Mouse (Mus musculus): ENCODE results near the gene Tuba8. TPM values are rescaled to one million over a fixed set of nuclear protein-coding genes. Genes with fewer than 3 reads are reported as not detected.

Tuba8 gene
- polyA plus RNA-seq, 1 experiment from 2014 or later = not detected

- Histone ChIP-seq H3K4me2 (ENCODE audit: low read length) (no peak overlapping the region), H3K27me3 (ENCODE audit: control insufficient read depth, insufficient read depth, low read length) (no peaks in the 10 kb centered on the region), H3K9me3 (ENCODE audit: control insufficient read depth, low read length) (no peaks in the 10 kb centered on the region), H3K9ac (ENCODE audit: low read length) (no peak overlapping the region), H3K27ac (replicated peaks in 1 of 2; ENCODE audit: control insufficient read depth in 1 of 2, insufficient read depth in 1 of 2, low read depth in 2 of 2, low read length in 2 of 2) (no peak overlapping the region), H3K4me3 (ENCODE audit: control insufficient read depth in 1 of 2, insufficient read depth in 1 of 2, low read depth in 1 of 2, low read length in 2 of 2) (no peak overlapping the region), H3K4me1 (ENCODE audit: control insufficient read depth in 2 of 2, insufficient read depth in 2 of 2, low read length in 2 of 2) (0 out of 4 replicates have a peak, but pooled peaks cover 0 to 2% of the 10 kb centered on the region in 2 experiments), H3K36me3 (ENCODE audit: control insufficient read depth, insufficient read depth, low read length) (no peaks in the 10 kb centered on the region)
- ATAC-seq (ENCODE audit: insufficient number of reproducible peaks, insufficient read depth, low FRiP score, low read depth) = no peak
- WGBS = 88% methylated on average over 1 of the region's 1 CpGs
Measured at GRCm38 (mm10) chr6:121250406-121250805, 39.9 kb downstream of the Tuba8 start.

GRCm38 (mm10) chr6:121251256-121251655 lies 40.8 kb downstream of the Tuba8 start:
- no peak overlapping the region for H3K9ac ChIP-seq (ENCODE audit: low read length)
- no peak overlapping the region for H3K27ac ChIP-seq (replicated peaks in 1 of 2; ENCODE audit: control insufficient read depth in 1 of 2, insufficient read depth in 1 of 2, low read depth in 2 of 2, low read length in 2 of 2)
- H3K4me3 ChIP-seq (ENCODE audit: control insufficient read depth in 1 of 2, insufficient read depth in 1 of 2, low read depth in 1 of 2, low read length in 2 of 2) = no peak overlapping the region
- no peaks in the 10 kb centered on the region for H3K9me3 ChIP-seq (ENCODE audit: control insufficient read depth, low read length)
- 51% methylated on average over 5 of the region's 5 CpGs for WGBS
- ATAC-seq (ENCODE audit: insufficient number of reproducible peaks, insufficient read depth, low FRiP score, low read depth) = no peak
- H3K4me1 ChIP-seq (ENCODE audit: control insufficient read depth in 2 of 2, insufficient read depth in 2 of 2, low read length in 2 of 2) = 0 out of 4 replicates have a peak, but pooled peaks cover 0 to 2% of the 10 kb centered on the region in 2 experiments
- H3K27me3 ChIP-seq (ENCODE audit: control insufficient read depth, insufficient read depth, low read length) = no peaks in the 10 kb centered on the region
- H3K4me2 ChIP-seq (ENCODE audit: low read length) = no peak overlapping the region
- H3K36me3 ChIP-seq (ENCODE audit: control insufficient read depth, insufficient read depth, low read length) = no peaks in the 10 kb centered on the region

GRCm38 (mm10) chr6:121260548-121260947 lies 50.1 kb downstream of the Tuba8 start:
- H3K4me2 ChIP-seq (ENCODE audit: low read length) = no peak overlapping the region
- no peaks in the 10 kb centered on the region for H3K4me1 ChIP-seq (ENCODE audit: control insufficient read depth in 2 of 2, insufficient read depth in 2 of 2, low read length in 2 of 2)
- ATAC-seq (ENCODE audit: insufficient number of reproducible peaks, insufficient read depth, low FRiP score, low read depth) = no peak
- H3K9me3 ChIP-seq (ENCODE audit: control insufficient read depth, low read length) = peaks cover 5% of the 10 kb centered on the region; the same call in 1 of the 2 replicates
- H3K9ac ChIP-seq (ENCODE audit: low read length) = no peak overlapping the region
- no peaks in the 10 kb centered on the region for H3K27me3 ChIP-seq (ENCODE audit: control insufficient read depth, insufficient read depth, low read length)
- no peak overlapping the region for H3K4me3 ChIP-seq (ENCODE audit: control insufficient read depth in 1 of 2, insufficient read depth in 1 of 2, low read depth in 1 of 2, low read length in 2 of 2)
- no peaks in the 10 kb centered on the region for H3K36me3 ChIP-seq (ENCODE audit: control insufficient read depth, insufficient read depth, low read length)
- 24% methylated on average over 9 of the region's 9 CpGs for WGBS
- H3K27ac ChIP-seq (replicated peaks in 1 of 2; ENCODE audit: control insufficient read depth in 1 of 2, insufficient read depth in 1 of 2, low read depth in 2 of 2, low read length in 2 of 2) = no peak overlapping the region

GRCm38 (mm10) chr6:121261233-121261632 lies 50.7 kb downstream of the Tuba8 start:
- WGBS = 62% methylated on average over 8 of the region's 8 CpGs

GRCm38 (mm10) chr6:121262004-121262403 lies 51.5 kb downstream of the Tuba8 start:
- no peak overlapping the region for H3K4me2 ChIP-seq (ENCODE audit: low read length)
- no peaks in the 10 kb centered on the region for H3K4me1 ChIP-seq (ENCODE audit: control insufficient read depth in 2 of 2, insufficient read depth in 2 of 2, low read length in 2 of 2)
- no peak overlapping the region for H3K4me3 ChIP-seq (ENCODE audit: control insufficient read depth in 1 of 2, insufficient read depth in 1 of 2, low read depth in 1 of 2, low read length in 2 of 2)
- H3K9me3 ChIP-seq (ENCODE audit: control insufficient read depth, low read length) = peaks cover 5% of the 10 kb centered on the region; the same call in 1 of the 2 replicates
- no peak overlapping the region for H3K9ac ChIP-seq (ENCODE audit: low read length)
- H3K27ac ChIP-seq (replicated peaks in 1 of 2; ENCODE audit: control insufficient read depth in 1 of 2, insufficient read depth in 1 of 2, low read depth in 2 of 2, low read length in 2 of 2) = no peak overlapping the region
- 87% methylated on average over 10 of the region's 10 CpGs for WGBS
- H3K36me3 ChIP-seq (ENCODE audit: control insufficient read depth, insufficient read depth, low read length) = no peaks in the 10 kb centered on the region
- H3K27me3 ChIP-seq (ENCODE audit: control insufficient read depth, insufficient read depth, low read length) = no peaks in the 10 kb centered on the region
- ATAC-seq (ENCODE audit: insufficient number of reproducible peaks, insufficient read depth, low FRiP score, low read depth) = no peak

More at GRCm38 (mm10) chr6:121261233-121261632, 50.7 kb downstream of the Tuba8 start:
- peaks cover 5% of the 10 kb centered on the region; the same call in 1 of the 2 replicates for H3K9me3 ChIP-seq (ENCODE audit: control insufficient read depth, low read length)
- H3K27me3 ChIP-seq (ENCODE audit: control insufficient read depth, insufficient read depth, low read length) = no peaks in the 10 kb centered on the region
- no peaks in the 10 kb centered on the region for H3K36me3 ChIP-seq (ENCODE audit: control insufficient read depth, insufficient read depth, low read length)
- H3K4me1 ChIP-seq (ENCODE audit: control insufficient read depth in 2 of 2, insufficient read depth in 2 of 2, low read length in 2 of 2) = no peaks in the 10 kb centered on the region
- no peak overlapping the region for H3K27ac ChIP-seq (replicated peaks in 1 of 2; ENCODE audit: control insufficient read depth in 1 of 2, insufficient read depth in 1 of 2, low read depth in 2 of 2, low read length in 2 of 2)
- no peak overlapping the region for H3K9ac ChIP-seq (ENCODE audit: low read length)
- no peak overlapping the region for H3K4me2 ChIP-seq (ENCODE audit: low read length)
- ATAC-seq (ENCODE audit: insufficient number of reproducible peaks, insufficient read depth, low FRiP score, low read depth) = no peak
- no peak overlapping the region for H3K4me3 ChIP-seq (ENCODE audit: control insufficient read depth in 1 of 2, insufficient read depth in 1 of 2, low read depth in 1 of 2, low read length in 2 of 2)

GRCm38 (mm10) chr6:121262496-121262895 lies 52.0 kb downstream of the Tuba8 start:
- Histone ChIP-seq H3K4me3 (ENCODE audit: control insufficient read depth in 1 of 2, insufficient read depth in 1 of 2, low read depth in 1 of 2, low read length in 2 of 2) (no peak overlapping the region), H3K27me3 (ENCODE audit: control insufficient read depth, insufficient read depth, low read length) (no peaks in the 10 kb centered on the region), H3K27ac (replicated peaks in 1 of 2; ENCODE audit: control insufficient read depth in 1 of 2, insufficient read depth in 1 of 2, low read depth in 2 of 2, low read length in 2 of 2) (no peak overlapping the region), H3K4me1 (ENCODE audit: control insufficient read depth in 2 of 2, insufficient read depth in 2 of 2, low read length in 2 of 2) (no peaks in the 10 kb centered on the region), H3K4me2 (ENCODE audit: low read length) (no peak overlapping the region), H3K9me3 (ENCODE audit: control insufficient read depth, low read length) (peaks cover 3% of the 10 kb centered on the region; the same call in 1 of the 2 replicates), H3K36me3 (ENCODE audit: control insufficient read depth, insufficient read depth, low read length) (no peaks in the 10 kb centered on the region), H3K9ac (ENCODE audit: low read length) (no peak overlapping the region)
- WGBS = 85% methylated on average over 11 of the region's 11 CpGs
- no peak for ATAC-seq (ENCODE audit: insufficient number of reproducible peaks, insufficient read depth, low FRiP score, low read depth)

GRCm38 (mm10) chr6:121270156-121270555 lies 59.7 kb downstream of the Tuba8 start:
- 78% methylated on average over 6 of the region's 6 CpGs for WGBS
- ATAC-seq (ENCODE audit: insufficient number of reproducible peaks, insufficient read depth, low FRiP score, low read depth) = no peak

GRCm38 (mm10) chr6:121271707-121272074 lies 61.2 kb downstream of the Tuba8 start:
- Histone ChIP-seq H3K4me3 (ENCODE audit: control insufficient read depth in 1 of 2, insufficient read depth in 1 of 2, low read depth in 1 of 2, low read length in 2 of 2) (peak overlapping the region in 1 of 2 experiments; percentile 47; a peak in 1 of 4 replicates), H3K4me2 (ENCODE audit: low read length) (peak overlapping the region; percentile 86), H3K9ac (ENCODE audit: low read length) (no peak overlapping the region), H3K36me3 (ENCODE audit: control insufficient read depth, insufficient read depth, low read length) (no peaks in the 10 kb centered on the region), H3K4me1 (ENCODE audit: control insufficient read depth in 2 of 2, insufficient read depth in 2 of 2, low read length in 2 of 2) (no peaks in the 10 kb centered on the region), H3K9me3 (ENCODE audit: control insufficient read depth, low read length) (no peaks in the 10 kb centered on the region), H3K27ac (replicated peaks in 1 of 2; ENCODE audit: control insufficient read depth in 1 of 2, insufficient read depth in 1 of 2, low read depth in 2 of 2, low read length in 2 of 2) (no peak overlapping the region), H3K27me3 (ENCODE audit: control insufficient read depth, insufficient read depth, low read length) (0 out of 2 replicates have a peak, but pooled peaks cover 5% of the 10 kb centered on the region)
- no peak for ATAC-seq (ENCODE audit: insufficient number of reproducible peaks, insufficient read depth, low FRiP score, low read depth)
- WGBS = 11% methylated on average over 4 of the region's 4 CpGs

More at GRCm38 (mm10) chr6:121270156-121270555, 59.7 kb downstream of the Tuba8 start:
- Histone ChIP-seq H3K4me1 (ENCODE audit: control insufficient read depth in 2 of 2, insufficient read depth in 2 of 2, low read length in 2 of 2) (no peaks in the 10 kb centered on the region), H3K9ac (ENCODE audit: low read length) (no peak overlapping the region), H3K9me3 (ENCODE audit: control insufficient read depth, low read length) (no peaks in the 10 kb centered on the region), H3K36me3 (ENCODE audit: control insufficient read depth, insufficient read depth, low read length) (no peaks in the 10 kb centered on the region), H3K4me2 (ENCODE audit: low read length) (no peak overlapping the region), H3K27me3 (ENCODE audit: control insufficient read depth, insufficient read depth, low read length) (0 out of 2 replicates have a peak, but pooled peaks cover 5% of the 10 kb centered on the region), H3K4me3 (ENCODE audit: control insufficient read depth in 1 of 2, insufficient read depth in 1 of 2, low read depth in 1 of 2, low read length in 2 of 2) (no peak overlapping the region), H3K27ac (replicated peaks in 1 of 2; ENCODE audit: control insufficient read depth in 1 of 2, insufficient read depth in 1 of 2, low read depth in 2 of 2, low read length in 2 of 2) (no peak overlapping the region)
